Mouse (Mus musculus) CH12F3 (cell line): ENCODE results near the gene Itpk1.

ENCODE experiments used
- in situ Hi-C: fragments of 300-500 bp; cut with MboI; formaldehyde crosslinking; loops from 2 replicates; pipeline ENCODE4 v1.14.3; 2020; ENCODE audit warnings: low sequenced_read_pairs

Gene Itpk1

DNA sequence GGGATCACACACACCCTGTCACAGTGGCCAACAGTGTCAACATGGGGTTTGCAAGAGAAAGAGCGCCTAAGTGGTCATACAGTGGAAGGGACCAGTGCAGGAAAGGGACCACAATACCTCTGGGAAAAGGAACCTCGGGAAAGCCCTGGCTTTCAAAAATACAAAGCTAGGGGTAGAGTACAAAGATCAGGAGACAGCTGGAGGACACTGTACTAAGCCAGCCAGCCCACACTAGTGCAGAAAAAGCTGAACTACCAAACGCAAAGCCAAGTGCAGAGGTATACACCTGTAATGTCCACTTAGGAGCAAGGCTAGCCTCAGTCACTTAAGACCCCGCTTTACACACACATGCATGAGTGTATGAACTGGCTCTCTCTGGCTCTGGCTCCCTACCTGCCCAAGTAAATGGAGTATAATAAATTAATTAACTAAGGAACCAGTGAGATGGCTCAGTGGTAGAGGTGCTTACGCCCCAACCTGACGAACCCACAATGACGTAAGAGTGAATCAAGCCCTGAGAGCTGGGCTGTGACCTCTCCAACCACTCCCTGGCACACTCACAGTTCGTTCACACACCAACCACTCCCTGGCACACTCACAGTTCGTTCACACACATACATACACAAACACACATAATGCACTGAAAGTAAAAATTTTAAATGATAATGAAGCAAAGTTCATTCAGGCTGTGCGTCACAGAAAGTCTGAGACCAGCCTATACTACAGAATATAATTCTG lies 39.1 kb downstream of the Itpk1 start:
- in situ Hi-C loops = no loop called here

DNA sequence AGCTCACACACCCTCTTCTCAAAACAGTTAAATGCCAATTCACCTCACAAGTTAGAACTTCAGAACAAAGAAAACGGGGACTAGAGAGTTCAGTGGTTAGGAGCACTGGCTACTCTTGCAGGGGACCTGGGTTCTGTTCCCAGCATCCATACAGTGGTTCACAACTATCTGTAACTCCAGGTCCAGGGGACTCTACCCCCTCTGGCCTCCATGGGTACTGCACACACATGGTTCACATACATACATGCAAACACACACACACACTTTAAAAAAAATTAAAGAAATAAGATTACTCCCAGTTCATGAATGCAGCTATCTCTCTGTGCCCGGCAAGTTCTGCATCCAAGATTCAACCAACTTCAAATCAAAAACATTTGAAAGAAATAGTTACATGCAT lies 40.7 kb downstream of the Itpk1 start:
- in situ Hi-C loops = no loop called here

- in situ Hi-C loops = no loop called here
These were observed 41.2 kb downstream of the Itpk1 start for GRCm38 (mm10) chr12:102663349-102664051.

- in situ Hi-C loops = no loop called here
These were observed 43.0 kb downstream of the Itpk1 start for GRCm38 (mm10) chr12:102661772-102662171.

- in situ Hi-C loops = no loop called here
These were observed 43.7 kb downstream of the Itpk1 start for GRCm38 (mm10) chr12:102660906-102661651.

DNA sequence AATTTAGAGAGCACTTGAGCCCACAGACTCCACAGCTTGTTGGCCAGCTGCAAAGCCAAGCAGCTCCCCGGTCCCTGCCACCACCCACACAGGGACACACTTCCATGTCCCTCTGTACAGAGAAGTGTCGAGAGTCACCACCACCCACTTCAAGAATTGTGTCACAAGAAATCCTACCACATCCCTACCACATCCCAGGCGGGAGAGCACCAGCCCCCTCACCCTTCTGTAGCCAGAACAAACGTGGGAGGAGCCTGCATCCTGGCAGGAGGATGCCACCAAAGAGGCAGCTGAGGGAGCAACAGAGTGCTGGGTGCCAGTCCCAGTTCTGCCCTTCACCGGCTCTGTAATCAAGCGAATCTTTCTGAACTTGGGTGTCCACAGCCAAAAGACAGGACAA lies 51.7 kb downstream of the Itpk1 start:
- in situ Hi-C loops = no loop called here

DNA sequence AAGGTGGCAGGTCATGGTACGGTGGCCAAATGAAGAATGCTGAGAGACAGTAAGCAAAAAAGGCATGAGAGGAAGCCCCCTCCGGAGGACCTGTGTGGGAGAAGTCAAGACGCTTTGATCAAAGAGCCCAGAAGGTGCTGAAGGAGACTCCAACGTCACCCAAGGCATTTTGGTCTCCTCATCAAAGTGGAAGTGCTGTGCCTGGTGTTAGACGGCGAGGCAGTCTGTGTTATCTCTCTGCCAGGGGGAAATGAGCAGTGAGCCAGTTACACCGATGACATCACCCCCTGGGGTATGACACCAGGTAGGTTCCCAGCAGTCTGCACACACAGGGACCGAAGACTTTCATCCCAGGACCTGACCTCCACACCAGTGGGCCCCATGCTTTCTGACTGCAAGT lies 52.3 kb downstream of the Itpk1 start:
- in situ Hi-C loops = no loop called here

DNA sequence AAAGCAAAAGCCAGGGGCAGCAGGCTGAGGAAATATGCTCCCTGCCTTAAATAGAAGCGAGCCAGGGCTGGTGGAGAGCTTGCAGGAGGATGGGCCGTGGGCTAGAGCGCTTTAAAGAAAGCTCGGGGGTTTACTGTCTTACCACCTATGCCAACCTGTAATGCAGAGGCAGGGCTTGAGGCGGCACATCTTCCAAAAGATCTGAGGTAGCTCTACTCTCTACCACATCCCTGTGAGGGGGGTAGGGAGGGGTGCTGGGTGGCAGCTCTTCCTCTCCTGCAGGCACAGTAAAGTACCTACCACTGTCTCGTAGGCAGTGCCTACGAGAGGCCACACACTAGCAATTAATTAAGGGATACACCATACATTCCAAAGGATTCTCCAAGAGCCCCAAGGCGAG lies 52.9 kb downstream of the Itpk1 start:
- in situ Hi-C loops = no loop called here

DNA sequence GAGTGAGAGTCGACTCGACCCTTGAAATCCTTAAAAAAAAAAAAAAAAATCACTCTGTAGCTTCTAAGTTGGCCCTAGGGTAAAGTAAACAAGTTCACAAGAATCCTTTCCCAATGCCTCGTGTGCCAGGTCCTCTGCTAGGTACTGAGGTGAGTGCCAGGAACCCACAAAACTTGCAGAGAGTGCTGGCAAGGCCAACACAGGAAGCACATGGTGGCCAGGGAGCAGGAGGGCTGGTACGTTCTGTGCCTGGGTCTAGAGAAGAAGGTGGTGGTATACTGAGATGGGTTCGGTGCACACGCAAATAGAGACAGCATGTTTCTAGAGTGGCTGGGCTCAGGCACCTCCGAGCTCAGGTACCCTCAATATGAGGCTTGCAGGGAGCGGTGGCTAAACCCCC lies 53.3 kb downstream of the Itpk1 start:
- in situ Hi-C loops = no loop called here

- in situ Hi-C loops = no loop called here
These were observed 54.1 kb downstream of the Itpk1 start for GRCm38 (mm10) chr12:102650649-102651048.

DNA sequence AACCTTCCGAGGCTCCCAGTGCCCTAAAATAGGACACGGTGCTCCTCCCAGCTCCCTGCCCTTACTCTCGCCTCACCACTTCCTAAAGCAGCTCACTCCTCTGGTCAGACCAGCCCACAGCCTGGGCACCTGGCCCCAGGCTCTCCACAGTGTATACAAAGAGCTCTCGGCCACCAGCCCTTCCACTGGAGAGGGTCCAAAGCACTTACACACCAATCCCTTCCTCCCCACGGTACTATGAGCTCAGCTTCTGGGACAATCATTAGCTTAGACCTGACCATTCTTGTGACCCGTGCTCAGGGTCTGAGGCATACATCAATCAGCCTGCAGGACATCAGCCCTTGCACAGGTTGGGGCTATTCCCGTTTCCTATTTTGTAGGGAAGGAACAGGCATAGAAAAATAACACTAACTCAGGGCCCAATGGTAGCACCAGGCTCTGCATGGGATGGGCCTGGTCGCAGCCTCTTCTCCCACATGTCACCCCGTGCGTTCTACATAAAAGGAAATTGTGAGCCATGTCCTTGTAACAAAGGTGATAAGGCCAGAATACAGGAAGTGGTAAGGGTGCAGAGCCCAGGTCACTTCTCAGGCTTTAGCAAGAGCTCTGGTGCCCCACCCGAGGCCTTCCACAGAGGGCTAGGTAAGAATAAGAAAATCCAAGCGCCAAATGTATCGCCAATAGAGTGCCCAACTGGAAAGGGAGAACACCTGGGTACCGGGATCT lies 56.7 kb downstream of the Itpk1 start:
- in situ Hi-C loops = no loop called here

GRCm38 (mm10) chr12:102646586-102647260 lies 58.0 kb downstream of the Itpk1 start:
- in situ Hi-C loops = no loop called here

- in situ Hi-C loops = no loop called here
These were observed 58.7 kb downstream of the Itpk1 start for GRCm38 (mm10) chr12:102645911-102646585.

DNA sequence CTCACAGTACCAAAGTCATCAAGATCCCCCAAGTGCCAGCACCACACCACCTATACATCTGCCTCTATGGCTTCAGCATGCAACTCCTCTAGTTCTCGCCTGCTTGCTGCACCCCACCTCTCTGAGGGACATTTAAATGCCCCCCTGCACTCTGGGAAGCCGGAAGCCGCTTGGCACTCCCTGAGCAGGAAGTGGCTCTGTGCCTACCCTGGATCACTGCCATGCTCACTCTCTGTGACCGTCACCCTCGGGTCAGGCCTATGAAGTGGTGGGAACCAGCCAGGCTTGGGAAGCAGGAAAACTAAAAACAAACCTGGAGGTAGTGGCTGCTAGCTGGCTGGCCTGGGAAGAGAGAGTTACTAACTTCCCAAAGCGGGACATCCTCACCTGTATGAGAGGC lies 61.4 kb downstream of the Itpk1 start:
- in situ Hi-C loops = no loop called here

DNA sequence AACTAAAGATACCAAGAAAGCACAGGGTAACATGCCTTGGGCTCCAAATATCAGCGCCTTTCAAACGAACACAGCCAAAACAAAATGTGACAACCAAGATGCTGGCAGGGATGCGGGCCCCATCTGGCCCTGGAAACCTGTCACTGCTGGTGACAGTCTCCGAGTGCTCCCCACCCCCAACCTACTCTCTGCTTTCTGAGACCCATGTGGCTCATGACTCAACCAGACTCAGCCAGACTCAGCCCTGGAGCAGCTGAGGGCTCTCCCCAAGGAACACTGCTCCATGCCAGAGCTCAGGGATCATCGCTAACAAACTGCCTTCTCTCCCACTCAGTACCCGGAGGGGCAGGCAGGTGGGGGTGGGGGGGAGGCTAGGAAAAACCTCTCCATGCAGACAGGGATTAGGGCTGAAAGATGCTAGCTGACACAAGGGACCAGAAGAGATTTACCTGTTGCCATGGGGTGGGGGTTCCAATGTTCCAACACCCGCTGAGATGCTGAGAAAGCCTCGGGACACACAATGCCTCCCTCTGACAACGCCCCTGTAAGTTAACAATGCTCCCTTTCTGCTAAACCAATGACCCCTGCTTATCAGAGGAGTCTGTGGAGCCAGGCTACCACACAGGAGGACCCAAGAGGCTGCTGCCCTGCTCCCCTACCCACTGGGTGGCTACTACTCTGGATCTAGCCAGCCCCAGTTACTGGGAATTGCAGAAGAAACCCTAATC lies 64.1 kb downstream of the Itpk1 start:
- in situ Hi-C loops = no loop called here

GRCm38 (mm10) chr12:102638878-102639277 lies 65.9 kb downstream of the Itpk1 start:
- in situ Hi-C loops = no loop called here

GRCm38 (mm10) chr12:102637235-102637634 lies 67.5 kb downstream of the Itpk1 start:
- in situ Hi-C loops = no loop called here

- in situ Hi-C loops = no loop called here
These were observed 70.2 kb downstream of the Itpk1 start for GRCm38 (mm10) chr12:102634436-102635050.

DNA sequence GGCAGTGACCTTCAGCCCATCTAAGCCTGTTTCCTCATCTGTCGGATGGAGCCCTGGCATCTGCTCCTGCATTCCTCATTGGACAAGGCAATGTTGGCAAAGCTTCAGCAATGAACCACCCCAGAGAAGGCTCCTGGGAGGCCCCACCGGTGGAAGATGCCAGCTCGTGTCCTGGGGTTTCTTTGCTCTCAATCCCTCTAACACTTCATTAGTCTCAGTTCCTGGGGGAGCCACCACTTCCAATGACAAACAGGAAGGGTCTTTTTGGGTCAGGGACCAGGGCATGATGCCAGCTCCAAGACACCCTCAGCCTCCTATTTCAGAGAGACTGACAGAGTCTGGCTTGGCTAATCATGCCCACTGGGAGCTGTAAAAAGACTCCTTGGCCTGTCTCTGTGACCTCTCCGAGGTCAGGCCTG lies 71.6 kb downstream of the Itpk1 start:
- in situ Hi-C loops = no loop called here
